In the genomic region with DNA sequence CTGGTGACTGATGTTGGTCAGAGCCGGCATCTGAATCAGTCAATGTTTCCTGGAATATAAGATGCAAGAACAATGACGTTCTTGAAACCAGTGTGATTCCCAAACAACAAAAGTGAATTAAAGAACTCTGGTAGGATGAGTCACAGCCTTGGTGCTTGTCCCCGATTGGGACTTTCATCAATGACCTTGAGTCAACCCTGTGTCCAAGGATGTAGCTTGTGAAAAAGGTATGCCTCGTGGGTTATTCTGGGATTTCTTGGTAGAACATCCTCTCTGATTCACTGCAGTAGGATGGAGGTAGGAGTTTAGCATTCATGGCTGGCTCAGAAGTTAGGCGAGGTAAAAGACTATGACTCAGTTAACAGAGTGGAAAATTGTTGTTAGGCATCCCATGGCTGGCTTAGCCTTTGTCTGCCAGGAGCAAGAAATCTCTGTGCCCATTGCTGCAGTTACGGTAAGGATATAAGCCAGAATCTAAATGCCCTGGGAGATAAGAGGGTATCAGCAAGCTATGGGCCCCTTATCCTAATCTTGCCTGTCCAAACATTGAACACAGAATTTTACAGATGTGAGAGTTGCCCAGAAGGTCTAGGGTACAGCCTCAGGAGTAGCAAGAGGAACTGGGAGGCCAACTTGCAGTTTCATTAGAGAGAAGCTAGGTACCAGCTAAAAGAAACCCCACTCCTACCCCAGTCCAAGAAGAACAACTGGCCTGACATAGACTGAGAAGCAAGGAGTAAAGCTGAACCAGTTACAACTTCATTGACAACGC, we compare ENCODE assay signal across 15 mouse cellular contexts. TPM values are rescaled to one million over a fixed set of nuclear protein-coding genes. Genes with fewer than 3 reads are reported as not detected.
DNase-seq lines count a peak whose midpoint lies in the region; ATAC-seq and TF ChIP-seq lines count a peak whose summit lies in the region.
"Had no signal": no experiment of that assay in that cellular context is flagged by ENCODE, and none has a peak within 500 bp of the region (broad histone marks: within the 10 kb centered on the region; RNA-seq: fewer than 3 reads in every experiment).

No protein-coding gene starts in this region.

- H3K36me3 ChIP-seq in liver, embryonic 11.5 days (ENCODE audit: control insufficient read depth, insufficient read depth, low read length), result no peaks in the 10 kb centered on the region
- H3K36me3 ChIP-seq in MEL (ENCODE audit: control insufficient read depth in 1 of 2, insufficient read depth in 2 of 2, low read length in 2 of 2), result peaks cover 0 to 13% of the 10 kb centered on the region in 2 experiments; a peak in 2 of 4 replicates
- H3K36me3 ChIP-seq in heart, adult 2 months (ENCODE audit: control insufficient read depth, insufficient read depth, low read length), result no peaks in the 10 kb centered on the region
- H3K36me3 ChIP-seq: embryonic facial prominence, embryonic 10.5 days; intestine, embryonic 15.5 days had no signal

- no peak for DNase-seq in liver, embryonic 11.5 days (ENCODE audit: low spot score)
- DNase-seq in liver, result no peak
- no peak for DNase-seq in MEL (ENCODE audit: low read depth, low spot score)
- DNase-seq in gastrocnemius, adult 8-10 months (ENCODE audit: low spot score in 2 of 2), result no peak
- DNase-seq in heart, adult 2 months, result no peak
- DNase-seq in frontal cortex, postnatal 25 days (ENCODE audit: low spot score in 2 of 2), result no peak
- DNase-seq: cerebellum, postnatal 14 days; heart, adult 18-20 months; kidney, postnatal 10 days; lung, adult 2 months; thymus, postnatal 4 days had no signal

- no peak overlapping the region for H3K4me3 ChIP-seq in liver, embryonic 11.5 days (ENCODE audit: low read depth, low read length)
- H3K4me3 ChIP-seq in MEL (ENCODE audit: control insufficient read depth in 1 of 2, insufficient read depth in 1 of 2, low read depth in 2 of 2, low read length in 2 of 2), result no peak overlapping the region
- H3K4me3 ChIP-seq in heart, adult 2 months, result no peak overlapping the region
- H3K4me3 ChIP-seq: embryonic facial prominence, embryonic 10.5 days; intestine, embryonic 15.5 days had no signal

- TF ChIP-seq CTCF in MEL (IDR thresholded peaks at IDR 0.05 in 2 of 3, conservative IDR thresholded peaks at IDR 0.05 in 1 of 3; ENCODE audit: control insufficient read depth in 1 of 3, insufficient read depth in 1 of 3, low read depth in 2 of 3, low read length in 3 of 3, poor library complexity in 1 of 3, severe bottlenecking in 1 of 3), result no peak
- TF ChIP-seq CTCF in heart, adult 2 months (IDR thresholded peaks at IDR 0.05), result no peak

- no peaks in the 10 kb centered on the region for H3K27me3 ChIP-seq in liver, embryonic 11.5 days (replicated peaks; ENCODE audit: control insufficient read depth, insufficient read depth, low read length)
- H3K27me3 ChIP-seq in MEL (ENCODE audit: control insufficient read depth in 1 of 2, insufficient read depth in 2 of 2, low read length in 2 of 2), result no peaks in the 10 kb centered on the region
- no peaks in the 10 kb centered on the region for H3K27me3 ChIP-seq in heart, adult 2 months (ENCODE audit: control insufficient read depth, insufficient read depth, low read length)
- H3K27me3 ChIP-seq: intestine, embryonic 15.5 days had no signal

- intact Hi-C loops in heart, adult 2 months (cut with DNase I), result no loop called here

- no peaks in the 10 kb centered on the region for H3K79me2 ChIP-seq in MEL (ENCODE audit: control insufficient read depth, insufficient read depth, low read length, poor library complexity)
- H3K79me2 ChIP-seq in heart, adult 2 months (replicated peaks; ENCODE audit: control insufficient read depth, insufficient read depth, low read length), result no peaks in the 10 kb centered on the region

- peak; percentile 33 to 48; a peak in 3 of 4 replicates for TF ChIP-seq EP300 in MEL (IDR thresholded peaks at IDR 0.05; ENCODE audit: low read depth in 1 of 2, low read length in 2 of 2)
- no peak for TF ChIP-seq EP300 in heart, adult 2 months (IDR thresholded peaks at IDR 0.05; ENCODE audit: insufficient read depth, low read depth, low read length)

- no peaks in the 10 kb centered on the region for H3K9me3 ChIP-seq in liver, embryonic 11.5 days (ENCODE audit: control insufficient read depth, low read length)
- no peaks in the 10 kb centered on the region for H3K9me3 ChIP-seq in MEL (replicated peaks; ENCODE audit: insufficient read depth, low read length)
- H3K9me3 ChIP-seq: embryonic facial prominence, embryonic 10.5 days; intestine, embryonic 15.5 days had no signal

- 76% methylated on average over 7 of the region's 7 CpGs for WGBS in liver, embryonic 11.5 days
- WGBS in heart, adult 2 months, result 85% methylated on average over 7 of the region's 7 CpGs

- TF ChIP-seq POLR2A in MEL (IDR thresholded peaks at IDR 0.05; ENCODE audit: control insufficient read depth in 1 of 2, insufficient read depth in 1 of 2, low read depth in 1 of 2, low read length in 2 of 2, poor library complexity in 1 of 2), result no peak
- TF ChIP-seq POLR2A in heart, adult 2 months (IDR thresholded peaks at IDR 0.05; ENCODE audit: insufficient read depth, low read depth, low read length), result no peak

- H3K4me1 ChIP-seq in liver, embryonic 11.5 days (replicated peaks; ENCODE audit: control insufficient read depth, insufficient read depth, low read length), result peaks cover 22% of the 10 kb centered on the region
- H3K4me1 ChIP-seq in MEL (ENCODE audit: control insufficient read depth in 1 of 2, insufficient read depth in 2 of 2, low read length in 2 of 2), result peaks cover 8 to 21% of the 10 kb centered on the region in 2 experiments
- H3K4me1 ChIP-seq in heart, adult 2 months (ENCODE audit: control insufficient read depth, insufficient read depth, low read length), result no peaks in the 10 kb centered on the region

- peak; percentile 65 for ATAC-seq in liver, embryonic 11.5 days (replicated peaks; ENCODE audit: low FRiP score)
- peak; percentile 42 for ATAC-seq in granulocyte monocyte progenitor cell, adult 5-6 weeks (replicated peaks; ENCODE audit: poor library complexity, severe bottlenecking)
- ATAC-seq in megakaryocyte-erythroid progenitor cell, adult 5-6 weeks (replicated peaks; ENCODE audit: low FRiP score, low TSS enrichment, poor library complexity, severe bottlenecking), result peak; percentile 64
- ATAC-seq: intestine, embryonic 15.5 days had no signal

- TF ChIP-seq RAD21 in MEL (IDR thresholded peaks at IDR 0.05; ENCODE audit: low read depth, low read length), result no peak

- H3K4me2 ChIP-seq in liver, embryonic 11.5 days, result no peak overlapping the region
- H3K4me2 ChIP-seq: intestine, embryonic 15.5 days had no signal

- H3K27ac ChIP-seq in liver, embryonic 11.5 days (ENCODE audit: low read depth, low read length), result no peak overlapping the region
- no peak overlapping the region for H3K27ac ChIP-seq in MEL (ENCODE audit: control insufficient read depth, low read depth, low read length)
- no peak overlapping the region for H3K27ac ChIP-seq in heart, adult 2 months
- H3K27ac ChIP-seq: embryonic facial prominence, embryonic 10.5 days; intestine, embryonic 15.5 days had no signal

- no peak overlapping the region for H3K9ac ChIP-seq in liver, embryonic 11.5 days (ENCODE audit: low read depth, low read length)
- H3K9ac ChIP-seq in MEL (ENCODE audit: control insufficient read depth, low read depth, low read length, poor library complexity, severe bottlenecking), result no peak overlapping the region
- H3K9ac ChIP-seq in heart, adult 2 months (ENCODE audit: low read depth, low read length), result no peak overlapping the region
- H3K9ac ChIP-seq: intestine, embryonic 15.5 days had no signal

TF ChIP-seq in MEL, 35 proteins besides CTCF, POLR2A, EP300 and RAD21:
- TF ChIP-seq UBTF (IDR thresholded peaks at IDR 0.05; ENCODE audit: borderline replicate concordance, insufficient read depth, low read depth, low read length) (no peak), TCF12 (IDR thresholded peaks at IDR 0.05; ENCODE audit: low read depth, low read length) (peak; percentile 70), CHD2 (IDR thresholded peaks at IDR 0.05; ENCODE audit: low read length) (no peak), MAX (IDR thresholded peaks at IDR 0.05; ENCODE audit: low read length) (no peak), GATA1 (IDR thresholded peaks at IDR 0.05; ENCODE audit: low read depth, low read length) (peak; percentile 50; the same call in 1 of the 2 replicates)

RNA-seq across cellular contexts. Expression of a gene that starts 55.9 kb away (rescaled TPM):
- 33.6 and 38.6 TPM in 2 replicates for polyA plus RNA-seq in liver, embryonic 11.5 days (2014; fragmentation: Nextera tagmentation; extraction: Ambion mirVana)
- total RNA-seq in MEL (2012; rRNA removed), result 7.8 and 12.7 TPM in 2 replicates
- 10 to 100 TPM in 1 of 2 experiments, not detected in 1; 16.4 TPM for polyA plus RNA-seq in MEL (2012; ENCODE audit: insufficient read depth in 1 of 2, insufficient read length in 2 of 2, low read depth in 1 of 2, low replicate concordance in 2 of 2, missing spikeins in 1 of 2)
- 12.5 and 20.4 TPM in 2 replicates for total RNA-seq in granulocyte monocyte progenitor cell, adult 5-6 weeks (2014; fragmentation: Nextera tagmentation)
- total RNA-seq in granulocyte monocyte progenitor cell, adult 5-6 weeks (2017), result 26.4 and 28.8 TPM in 2 replicates
- total RNA-seq in megakaryocyte-erythroid progenitor cell, adult 5-6 weeks (2014; fragmentation: Nextera tagmentation), result 11.3 and 22.4 TPM in 2 replicates
- 12.7 and 28.2 TPM in 2 replicates for total RNA-seq in megakaryocyte-erythroid progenitor cell, adult 5-6 weeks (2017)
- total RNA-seq in gastrocnemius, adult 8-10 months (2022), result under 1 TPM; 0.44 to 0.94 (median 0.76) TPM
- total RNA-seq in heart, adult 2 months (2021), result 1 to 10 TPM; 8.1 TPM
- 3.5 and 4.9 TPM in 2 replicates for polyA plus RNA-seq in heart, adult 2 months (2012; rRNA removed)
